Mouse (Mus musculus): ENCODE data around the gene Enc1.
A peak's percentile ranks its signal among the peaks of the same experiment; 100 is the strongest.

Enc1 gene

GRCm38 (mm10) chr13:97227795-97228194 lies 13.1 kb upstream of the Enc1 start:
- no peak for DNase-seq (ENCODE audit: low spot score)

GRCm38 (mm10) chr13:97230101-97230500 lies 10.8 kb upstream of the Enc1 start:
- DNase-seq (ENCODE audit: low spot score), result no peak

GRCm38 (mm10) chr13:97233092-97233491 lies 7.8 kb upstream of the Enc1 start:
- DNase-seq (ENCODE audit: low spot score), result no peak

GRCm38 (mm10) chr13:97234785-97235417 lies 6.0 kb upstream of the Enc1 start:
- peak; percentile 91 for DNase-seq (ENCODE audit: low spot score)

GRCm38 (mm10) chr13:97235911-97236310 lies 5.0 kb upstream of the Enc1 start:
- no peak for DNase-seq (ENCODE audit: low spot score)

GRCm38 (mm10) chr13:97237700-97238099 lies 3.2 kb upstream of the Enc1 start:
- DNase-seq (ENCODE audit: low spot score), result peak; percentile 59

- no peak for DNase-seq (ENCODE audit: low spot score)
Observed at GRCm38 (mm10) chr13:97238181-97238981, 2.5 kb upstream of the Enc1 start.

- peak; percentile 79 for DNase-seq (ENCODE audit: low spot score)
Observed at GRCm38 (mm10) chr13:97239343-97240180, 1.3 kb upstream of the Enc1 start.

- DNase-seq (ENCODE audit: low spot score), result peak; percentile 76
Observed at GRCm38 (mm10) chr13:97240279-97240964, 483 bp upstream of the Enc1 start.

- no peak for DNase-seq (ENCODE audit: low spot score)
Observed at GRCm38 (mm10) chr13:97241787-97242280, 929 bp downstream of the Enc1 start.

- no peak for DNase-seq (ENCODE audit: low spot score)
Observed at GRCm38 (mm10) chr13:97242716-97243115, 1.8 kb downstream of the Enc1 start.

- DNase-seq (ENCODE audit: low spot score), result no peak
Observed at GRCm38 (mm10) chr13:97243962-97244711, 3.2 kb downstream of the Enc1 start.

GRCm38 (mm10) chr13:97244712-97245105 lies 3.8 kb downstream of the Enc1 start:
- DNase-seq (ENCODE audit: low spot score), result no peak

- no peak for DNase-seq (ENCODE audit: low spot score)
Observed at GRCm38 (mm10) chr13:97245157-97245556, 4.3 kb downstream of the Enc1 start.

GRCm38 (mm10) chr13:97246217-97246616 lies 5.3 kb downstream of the Enc1 start:
- DNase-seq (ENCODE audit: low spot score), result no peak

GRCm38 (mm10) chr13:97247754-97248153 lies 6.8 kb downstream of the Enc1 start:
- DNase-seq (ENCODE audit: low spot score), result no peak

- DNase-seq (ENCODE audit: low spot score), result no peak
Observed at GRCm38 (mm10) chr13:97249051-97249461, 8.2 kb downstream of the Enc1 start.

- no peak for DNase-seq (ENCODE audit: low spot score)
Observed at GRCm38 (mm10) chr13:97249507-97250078, 8.7 kb downstream of the Enc1 start.

GRCm38 (mm10) chr13:97250148-97250547 lies 9.2 kb downstream of the Enc1 start:
- no peak for DNase-seq (ENCODE audit: low spot score)

GRCm38 (mm10) chr13:97250551-97251380 lies 9.9 kb downstream of the Enc1 start:
- peak; percentile 67 for DNase-seq (ENCODE audit: low spot score)
